Mouse (Mus musculus): ENCODE measurements around the gene Snx33. TPM values are rescaled to one million over a fixed set of nuclear protein-coding genes. Genes with fewer than 3 reads are reported as not detected.

The Snx33 gene
- polyA plus RNA-seq, 3 experiments from 2014 or later = 4.2 to 7.6 (median 5.8) TPM

GRCm38 (mm10) chr9:56889817-56890216, 38.4 kb downstream of the Snx33 start:
- no peak for ATAC-seq

GRCm38 (mm10) chr9:56887581-56887980, 40.6 kb downstream of the Snx33 start:
- ATAC-seq = no peak

- ATAC-seq = no peak
These were observed 41.6 kb downstream of the Snx33 start for GRCm38 (mm10) chr9:56886601-56887000.

- no peak for ATAC-seq
These were observed 42.1 kb downstream of the Snx33 start for GRCm38 (mm10) chr9:56886113-56886512.

GRCm38 (mm10) chr9:56884328-56884727, 43.8 kb downstream of the Snx33 start:
- no peak for ATAC-seq

- ATAC-seq = no peak
These were observed 44.7 kb downstream of the Snx33 start for GRCm38 (mm10) chr9:56883470-56883869.

GRCm38 (mm10) chr9:56882818-56883217, 45.4 kb downstream of the Snx33 start:
- no peak for ATAC-seq

GRCm38 (mm10) chr9:56882283-56882682, 45.9 kb downstream of the Snx33 start:
- ATAC-seq = no peak

- peak; percentile 25 for ATAC-seq
These were observed 46.6 kb downstream of the Snx33 start for GRCm38 (mm10) chr9:56881539-56882082.

GRCm38 (mm10) chr9:56880790-56881189, 47.4 kb downstream of the Snx33 start:
- ATAC-seq = no peak

GRCm38 (mm10) chr9:56877284-56877683, 50.9 kb downstream of the Snx33 start:
- ATAC-seq = no peak

- ATAC-seq = no peak
These were observed 51.4 kb downstream of the Snx33 start for GRCm38 (mm10) chr9:56876784-56877183.

GRCm38 (mm10) chr9:56873097-56873496, 55.1 kb downstream of the Snx33 start:
- ATAC-seq = no peak

GRCm38 (mm10) chr9:56872105-56872903, 55.9 kb downstream of the Snx33 start:
- no peak for ATAC-seq

GRCm38 (mm10) chr9:56871191-56871590, 57.0 kb downstream of the Snx33 start:
- ATAC-seq = no peak

GRCm38 (mm10) chr9:56870778-56871177, 57.4 kb downstream of the Snx33 start:
- ATAC-seq = no peak

GRCm38 (mm10) chr9:56869552-56869951, 58.6 kb downstream of the Snx33 start:
- ATAC-seq = no peak

- no peak for ATAC-seq
These were observed 59.9 kb downstream of the Snx33 start for GRCm38 (mm10) chr9:56868292-56868691.

Other genes with a start within 250 kb of the Snx33 start
- not detected for gene Lingo1, start 131.9 kb downstream of the Snx33 start, polyA plus RNA-seq (2017; shearing (Covaris generic))
- not detected for gene Odf3l1, start 63.7 kb downstream of the Snx33 start, polyA plus RNA-seq (2017; shearing (Covaris generic))
- not detected for gene Cspg4, start 63.3 kb downstream of the Snx33 start, polyA plus RNA-seq (2017; shearing (Covaris generic))
- 10 to 100 TPM; 46.7 to 50.9 (median 48.0) TPM for gene Imp3, start 9.1 kb upstream of the Snx33 start, polyA plus RNA-seq (2017; shearing (Covaris generic))
- gene Snupn, start 22.5 kb upstream of the Snx33 start, polyA plus RNA-seq (2017; shearing (Covaris generic)) = 10 to 100 TPM; 13.7 to 26.7 (median 16.5) TPM
- gene Ptpn9, start 66.6 kb upstream of the Snx33 start, polyA plus RNA-seq (2017; shearing (Covaris generic)) = 1 to 10 TPM; 6.0 to 6.9 (median 6.3) TPM
- 10 to 100 TPM; 28.8 to 50.7 (median 38.9) TPM for gene Sin3a, start 143.7 kb upstream of the Snx33 start, polyA plus RNA-seq (2017; shearing (Covaris generic))
- 10 to 100 TPM; 44.7 to 81.1 (median 56.4) TPM for gene Man2c1, start 202.3 kb upstream of the Snx33 start, polyA plus RNA-seq (2017; shearing (Covaris generic))
- gene Neil1, start 219.9 kb upstream of the Snx33 start, polyA plus RNA-seq (2017; shearing (Covaris generic)) = 10 to 100 TPM; 22.7 to 31.5 (median 23.6) TPM
- gene Commd4, start 230.0 kb upstream of the Snx33 start, polyA plus RNA-seq (2017; shearing (Covaris generic)) = 100 to 1,000 TPM; 205 to 374 (median 278) TPM

All from inflammation-experienced regulatory T-cells, adult 6 months (primary cell).